Mouse (Mus musculus) natural killer cell, adult 2 months (primary cell): ENCODE data around the gene Ccdc184.

ENCODE experiments used
- DNase-seq, 2 experiments: peaks; one replicate each; pipeline ENCODE4 v3.0.0; 2022; ENCODE audit warnings: low spot score in 2 of 2

The Ccdc184 gene

DNA sequence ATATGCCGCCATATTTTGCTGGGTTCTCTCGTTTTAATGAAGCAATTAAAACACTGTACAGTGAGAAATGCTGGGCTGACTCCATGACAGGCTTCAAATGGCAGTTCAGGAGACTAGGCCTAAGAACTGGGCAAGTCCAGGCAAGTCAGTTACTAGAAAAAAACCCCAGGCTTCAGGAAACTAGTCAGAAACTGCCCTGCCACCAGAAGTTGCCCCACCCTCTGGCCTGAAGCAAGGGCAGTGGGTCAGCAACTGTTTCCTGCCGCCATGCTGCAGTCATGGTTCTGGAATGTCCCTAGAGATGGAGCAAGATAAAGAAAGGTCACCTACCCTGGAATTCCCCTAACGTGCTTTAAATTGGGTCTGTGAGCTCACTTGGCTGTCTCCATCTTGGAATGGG, 11.0 kb upstream of the Ccdc184 start:
- peak in 1 of 2 experiments; percentile 30 for DNase-seq

DNA sequence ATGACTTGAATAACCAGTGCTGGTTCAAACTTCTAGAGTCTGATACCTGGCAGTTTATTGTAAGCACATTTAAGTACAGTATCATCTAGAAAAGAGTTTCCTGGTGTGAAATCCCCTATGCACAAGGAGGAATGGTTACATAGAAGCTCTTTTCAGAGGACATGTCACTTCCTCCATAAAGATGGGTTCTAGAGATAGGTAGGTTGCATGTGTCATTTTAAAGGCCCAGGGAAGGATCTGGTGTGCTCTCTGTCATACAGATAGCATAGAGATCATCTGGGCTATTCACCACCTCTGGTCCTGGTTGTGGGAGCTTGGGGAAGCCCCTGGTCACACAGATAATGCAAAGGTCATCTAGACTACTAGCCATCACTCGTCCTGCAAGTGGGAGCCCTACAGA, 9.7 kb upstream of the Ccdc184 start:
- DNase-seq, result no peak

DNA sequence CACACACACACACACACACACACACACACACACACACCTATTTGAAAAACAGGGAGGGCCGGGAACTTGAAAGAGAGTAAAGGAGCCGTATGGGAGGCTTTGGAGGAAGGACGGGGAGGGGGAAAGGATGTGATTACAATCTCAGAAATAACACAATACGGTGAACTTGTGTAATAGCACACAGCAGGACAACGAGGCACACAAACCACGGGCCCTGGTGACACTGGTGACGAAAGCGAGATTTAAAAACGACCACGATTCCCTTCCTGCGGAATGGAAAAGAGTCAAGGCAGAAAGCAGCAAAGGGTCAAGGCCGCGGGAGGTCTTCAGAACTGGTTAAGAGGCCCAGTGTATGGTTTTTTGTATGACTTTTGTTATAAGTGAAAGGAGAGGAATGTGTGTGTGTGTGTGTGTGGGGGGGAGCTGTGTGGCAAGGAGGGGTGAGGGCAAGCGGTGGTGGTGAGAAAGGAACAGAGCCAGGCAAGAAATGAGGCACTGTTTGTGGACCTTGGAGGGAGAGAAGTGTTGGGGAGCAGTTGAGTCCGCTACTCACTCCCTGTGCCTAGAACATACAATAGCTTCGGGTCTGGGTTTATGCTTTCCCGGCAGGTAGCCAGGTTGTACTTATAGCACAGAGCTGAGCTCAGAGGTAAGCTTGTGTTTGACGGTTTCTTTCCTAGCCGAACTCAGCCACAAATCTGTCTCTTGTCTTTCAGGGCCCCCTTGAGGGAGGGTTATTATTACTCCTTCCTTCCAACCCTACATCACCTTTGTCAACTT, 5.7 kb upstream of the Ccdc184 start:
- DNase-seq, result no peak

DNA sequence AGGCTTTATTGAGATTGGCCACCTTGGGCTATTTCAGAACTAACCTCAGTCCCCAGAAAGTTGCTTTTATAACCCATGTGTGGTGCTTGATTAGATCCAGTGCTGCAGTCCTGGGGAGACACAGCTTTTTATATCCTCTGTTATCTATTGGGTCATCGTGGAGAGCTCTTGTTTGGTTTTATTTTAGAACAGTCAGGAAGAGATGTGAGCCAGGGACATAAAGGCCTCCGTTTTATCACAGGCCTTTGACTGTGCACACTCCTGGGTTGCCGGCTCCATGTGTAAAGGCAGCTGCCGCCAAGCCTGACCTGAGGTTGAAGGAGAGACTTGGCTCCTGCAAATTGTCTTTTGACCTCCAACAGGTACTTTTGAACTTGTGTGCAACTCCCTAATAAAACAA, 4.4 kb upstream of the Ccdc184 start:
- no peak for DNase-seq

DNA sequence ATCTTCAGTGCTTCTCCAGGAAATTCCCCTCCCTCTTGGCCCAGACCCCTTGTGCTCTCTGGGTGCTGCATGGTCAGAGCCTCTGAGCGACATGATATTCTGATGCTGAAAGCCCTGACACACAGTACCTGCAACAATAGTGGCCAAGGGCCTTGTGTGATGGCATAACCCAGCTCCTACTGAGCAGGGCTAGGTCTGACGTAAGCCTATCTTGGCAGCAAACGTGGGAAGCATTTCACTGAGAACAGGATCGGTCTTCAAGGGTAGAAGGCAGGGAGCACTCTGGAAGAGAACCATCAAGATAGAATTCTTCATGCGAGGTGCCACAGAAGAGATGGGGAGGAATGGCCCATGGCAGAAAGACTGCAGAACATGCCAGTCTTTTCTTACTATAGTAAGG, 1.4 kb upstream of the Ccdc184 start, which contains the start of gene Asb8:
Asb8 (minus strand) TSS at position 101 of the 400 bp plus-strand sequence.
- no peak for DNase-seq

DNA sequence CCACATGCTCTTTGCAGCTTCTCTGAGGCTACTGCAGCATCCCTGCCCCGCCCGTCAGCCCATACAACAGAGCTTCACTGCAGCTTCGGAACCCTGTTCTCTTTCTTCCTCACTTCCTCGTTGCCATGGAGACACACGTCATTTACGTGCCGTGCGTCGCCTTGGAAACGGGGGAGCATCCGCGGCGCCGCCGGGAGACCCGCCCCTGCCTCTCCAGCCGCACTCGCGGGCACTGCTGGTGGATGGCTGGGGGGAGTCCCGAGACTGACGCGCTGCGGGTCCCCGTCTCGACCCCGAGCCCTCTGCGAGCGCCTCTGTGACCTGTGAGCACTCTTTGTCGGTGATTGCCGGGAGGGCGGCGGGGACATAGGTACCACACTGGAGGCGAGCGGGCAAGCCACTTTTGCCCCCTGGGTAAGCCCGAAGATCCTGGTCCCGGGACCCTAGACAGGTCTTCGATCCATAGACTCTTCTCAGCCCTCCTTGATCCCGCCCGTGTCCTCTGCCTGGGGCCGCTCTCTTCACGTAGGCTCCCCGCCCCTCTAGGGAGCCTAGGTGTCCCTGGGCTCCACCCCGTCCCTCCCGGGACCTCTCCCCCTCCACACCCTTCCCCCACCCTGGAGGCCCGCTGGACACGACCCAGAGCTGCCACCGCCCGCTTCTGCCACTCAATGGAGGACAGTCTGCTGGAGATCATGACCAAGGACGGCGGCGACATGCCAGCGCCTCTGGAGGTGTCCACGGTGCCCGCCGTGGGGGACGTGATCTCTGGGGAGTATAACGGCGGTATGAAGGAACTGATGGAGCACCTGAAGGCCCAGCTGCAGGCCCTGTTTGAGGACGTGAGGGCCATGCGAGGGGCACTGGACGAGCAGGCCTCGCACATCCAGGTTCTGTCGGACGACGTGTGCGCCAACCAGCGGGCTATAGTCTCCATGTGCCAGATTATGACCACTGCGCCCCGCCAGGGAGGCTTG, 975 bp downstream of the Ccdc184 start:
- DNase-seq, result peak; percentile 70 to 76

DNA sequence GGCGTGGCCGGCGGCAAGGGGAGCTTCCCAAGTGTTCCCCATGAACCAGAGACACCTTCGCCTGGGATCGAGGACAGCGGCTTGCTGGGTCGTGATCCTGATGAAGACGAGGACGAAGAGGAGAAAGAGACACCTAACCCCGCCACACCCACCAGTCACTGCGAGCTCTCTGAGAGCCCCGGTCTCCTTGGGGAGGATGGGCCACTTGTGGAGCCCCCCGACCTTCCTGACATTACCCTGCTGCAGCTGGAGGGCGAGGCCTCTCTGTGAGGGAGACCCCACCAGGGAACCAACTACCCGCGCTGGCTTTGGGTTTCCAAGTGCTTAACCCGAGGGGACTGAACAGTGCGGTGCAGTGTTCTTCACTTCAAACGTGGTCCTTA, 1.7 kb downstream of the Ccdc184 start:
- DNase-seq, result no peak

DNA sequence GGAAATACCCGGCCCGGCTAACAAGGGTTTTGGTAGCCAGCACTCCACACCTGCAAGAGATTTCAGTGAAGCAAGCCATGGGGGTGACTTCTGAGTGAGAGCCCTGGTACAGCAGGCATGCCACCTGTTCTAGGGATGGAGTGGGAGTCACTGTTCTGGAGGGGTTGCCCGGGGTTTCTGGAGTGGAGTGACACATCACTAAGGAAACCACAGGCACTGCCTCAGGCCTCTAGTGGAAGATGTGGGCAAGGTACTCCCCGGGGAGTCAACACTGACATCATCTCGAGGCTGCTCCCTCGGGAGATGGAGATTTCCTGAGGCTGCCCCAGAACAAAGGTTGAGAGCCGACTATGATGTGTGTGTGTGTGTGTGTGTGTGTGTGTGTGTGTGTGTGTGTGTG, 3.4 kb downstream of the Ccdc184 start:
- no peak for DNase-seq

DNA sequence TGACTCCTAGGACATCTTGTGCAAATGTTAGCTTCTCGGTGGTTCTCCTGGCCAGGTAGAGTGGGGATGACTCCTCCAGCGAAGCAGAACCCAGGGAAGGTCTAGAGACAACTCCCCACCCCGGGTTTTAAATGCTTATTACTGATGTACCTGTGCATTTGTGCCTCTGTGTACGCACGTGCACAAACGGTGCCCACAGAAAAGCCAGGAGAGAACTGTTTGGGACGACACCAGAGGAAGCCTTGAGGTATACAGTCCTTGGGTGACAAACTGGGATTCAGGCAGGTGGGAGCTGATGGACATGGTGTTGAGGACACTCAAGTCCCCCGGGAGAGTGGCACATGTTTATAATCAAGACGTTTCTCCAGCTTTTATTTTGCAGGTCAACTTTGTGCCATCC, 4.0 kb downstream of the Ccdc184 start:
- DNase-seq, result no peak

DNA sequence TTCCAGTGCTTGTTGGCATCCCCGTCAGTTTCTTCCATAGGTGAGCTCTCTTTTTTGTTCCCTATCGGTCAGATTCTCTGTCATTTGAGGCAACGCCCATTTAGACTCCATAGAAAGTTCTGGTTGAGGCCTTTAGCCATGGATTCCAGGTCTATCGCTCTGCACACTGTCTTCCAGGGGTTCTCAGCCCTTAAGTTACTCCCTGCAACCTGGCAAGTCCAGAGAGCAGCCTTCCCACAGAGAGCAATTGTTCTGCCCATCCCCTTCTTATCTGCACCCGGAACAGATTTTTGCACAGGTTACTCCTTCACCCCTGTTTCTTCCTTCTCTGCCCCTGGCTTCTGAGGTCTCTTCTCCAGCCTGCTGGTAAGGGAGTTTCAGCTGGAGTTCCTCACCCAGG, 5.2 kb downstream of the Ccdc184 start:
- DNase-seq, result no peak

DNA sequence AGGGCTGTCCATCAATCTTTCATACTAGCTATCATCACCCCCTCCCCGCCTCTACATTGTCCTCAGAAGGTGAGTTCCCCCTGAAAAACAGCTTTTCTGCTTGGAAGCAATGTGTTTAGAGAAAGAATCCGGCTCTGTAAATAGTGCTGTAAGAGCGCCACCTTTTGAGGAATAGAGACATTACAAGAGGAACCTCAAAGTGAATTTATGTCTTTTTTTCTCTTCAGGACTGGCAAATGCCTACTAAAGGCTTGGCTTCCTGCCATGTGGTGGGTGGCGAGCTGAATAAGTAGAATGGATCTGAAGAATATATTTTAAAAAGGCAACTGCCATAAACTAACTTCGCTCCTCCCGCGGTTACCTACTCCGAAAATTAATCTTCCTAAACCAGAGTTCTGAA, 6.9 kb downstream of the Ccdc184 start:
- DNase-seq, result no peak

DNA sequence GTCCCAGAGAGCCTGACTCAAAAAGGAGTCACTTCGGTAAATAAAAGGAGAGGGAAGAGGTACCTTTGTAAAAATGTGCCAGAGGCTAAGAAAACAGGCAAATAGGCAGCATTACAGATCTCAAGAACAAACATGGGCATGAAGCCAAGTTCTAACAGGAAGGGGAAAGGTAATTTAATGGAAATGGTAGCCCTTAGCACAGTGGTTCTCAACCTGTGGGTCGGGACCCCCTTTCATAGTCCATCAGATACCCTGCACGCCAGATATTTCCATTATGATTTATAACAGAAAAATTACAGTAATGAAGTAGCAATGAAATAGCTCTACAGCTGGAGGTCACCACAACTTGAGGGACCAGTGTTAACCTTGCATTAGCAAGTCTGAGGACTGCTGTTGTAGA, 10.4 kb downstream of the Ccdc184 start:
- DNase-seq, result no peak

DNA sequence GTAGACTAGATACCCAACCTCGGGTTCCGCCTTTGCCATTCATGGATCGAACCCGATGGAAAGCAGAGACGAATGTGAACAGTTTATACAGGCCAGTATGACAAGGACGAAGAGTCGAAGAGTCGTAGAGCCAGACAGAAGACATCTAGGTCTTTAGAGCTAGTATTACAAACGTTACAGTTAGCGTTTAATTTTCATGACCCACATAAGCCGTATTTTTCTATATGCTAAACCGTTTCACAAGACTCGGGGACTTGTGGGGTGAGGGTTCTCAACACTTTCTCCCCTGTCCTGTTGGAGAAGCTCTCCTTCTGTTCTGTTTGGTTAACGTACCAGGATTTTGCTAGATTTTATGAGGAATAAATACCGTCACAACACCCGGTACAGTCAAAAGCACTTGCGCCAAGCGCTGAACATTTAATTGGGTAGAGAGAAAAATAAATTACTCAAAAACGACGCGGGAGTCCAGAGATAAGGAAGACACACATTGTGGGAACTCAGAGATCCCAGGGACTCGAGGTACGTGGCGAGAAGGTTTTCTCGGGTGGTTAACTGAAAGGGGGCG, 13.7 kb downstream of the Ccdc184 start:
- DNase-seq, result no peak

DNA sequence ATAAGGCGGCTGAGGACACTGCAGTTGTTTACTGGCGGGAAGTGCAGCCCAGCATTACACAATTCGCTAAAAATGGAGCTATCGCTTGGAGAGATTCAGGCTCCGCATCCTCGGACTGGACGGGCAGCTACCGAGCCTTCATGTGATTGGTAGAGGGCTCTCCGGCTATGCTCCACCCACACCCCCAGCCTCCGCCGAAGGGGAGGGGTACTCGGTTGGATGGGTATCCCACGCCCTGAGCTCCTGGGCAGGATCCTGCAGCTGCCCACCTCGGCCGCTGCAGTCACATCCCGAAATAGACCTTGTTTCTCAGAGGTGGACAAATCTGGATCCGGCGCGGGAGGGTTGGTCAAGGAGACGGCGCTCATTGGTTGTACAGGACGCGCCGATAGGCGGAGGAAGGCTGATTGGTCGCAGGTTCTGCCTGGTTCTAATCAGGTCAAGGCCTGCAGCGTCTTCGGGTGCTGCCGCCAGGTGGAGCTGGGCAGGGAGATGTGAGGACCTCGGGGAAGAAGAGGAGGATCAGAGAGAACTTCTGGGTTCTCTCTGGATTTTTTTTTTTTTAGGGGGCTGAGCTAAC, 14.3 kb downstream of the Ccdc184 start:
- peak; percentile 54 to 77 for DNase-seq

DNA sequence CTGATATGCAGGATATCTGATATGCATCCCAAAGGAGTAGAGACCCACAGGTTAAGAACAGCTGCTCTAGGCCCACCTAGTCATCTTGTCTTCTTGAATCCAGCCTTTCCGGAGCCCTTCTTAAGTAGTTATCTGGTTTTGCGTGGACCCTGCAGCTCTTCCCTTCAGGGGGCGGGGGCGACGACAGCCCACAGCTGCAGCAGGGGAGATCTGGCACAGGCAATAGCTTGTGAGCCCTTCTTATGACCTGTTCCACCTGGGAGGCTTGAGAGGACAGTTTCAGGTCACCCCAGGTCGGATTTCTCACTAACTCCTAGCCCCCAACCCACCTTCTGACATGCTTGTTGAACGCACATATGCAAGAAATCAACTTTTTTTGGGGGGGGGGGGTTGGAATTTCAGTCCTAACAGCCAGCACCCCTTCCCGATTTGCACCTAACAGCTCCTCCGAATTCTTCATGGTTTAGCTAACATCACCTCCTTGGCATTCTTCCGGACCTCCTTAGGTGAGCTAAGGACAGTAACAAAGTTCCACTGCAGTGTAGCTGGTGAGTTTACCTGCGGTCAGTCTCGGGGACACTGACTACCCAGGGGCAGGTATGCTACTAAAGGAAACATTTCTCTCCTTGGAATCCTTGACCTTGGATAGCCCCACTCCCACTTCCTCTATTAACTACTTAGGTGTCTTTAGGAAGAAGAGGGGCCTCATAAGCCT, 15.1 kb downstream of the Ccdc184 start:
- no peak for DNase-seq

DNA sequence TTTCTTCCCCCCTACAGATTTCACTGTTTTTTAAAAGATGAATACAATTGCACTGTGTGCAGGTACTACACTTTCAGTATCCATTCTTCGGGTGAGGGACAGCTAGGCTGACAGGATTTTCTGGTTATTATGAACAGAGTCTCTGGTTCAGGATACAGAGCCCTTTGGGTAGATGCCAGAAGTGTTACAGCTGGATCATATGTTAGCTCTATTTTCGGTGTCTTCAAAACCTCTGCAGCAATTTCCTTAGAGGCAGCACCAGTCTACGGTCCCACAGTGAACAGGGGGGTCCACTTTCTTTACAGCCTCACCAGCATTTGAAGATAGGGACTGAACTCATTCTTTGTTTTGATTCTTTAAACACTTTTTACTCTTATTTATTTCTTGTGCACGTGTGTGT, 17.5 kb downstream of the Ccdc184 start:
- DNase-seq, result no peak

DNA sequence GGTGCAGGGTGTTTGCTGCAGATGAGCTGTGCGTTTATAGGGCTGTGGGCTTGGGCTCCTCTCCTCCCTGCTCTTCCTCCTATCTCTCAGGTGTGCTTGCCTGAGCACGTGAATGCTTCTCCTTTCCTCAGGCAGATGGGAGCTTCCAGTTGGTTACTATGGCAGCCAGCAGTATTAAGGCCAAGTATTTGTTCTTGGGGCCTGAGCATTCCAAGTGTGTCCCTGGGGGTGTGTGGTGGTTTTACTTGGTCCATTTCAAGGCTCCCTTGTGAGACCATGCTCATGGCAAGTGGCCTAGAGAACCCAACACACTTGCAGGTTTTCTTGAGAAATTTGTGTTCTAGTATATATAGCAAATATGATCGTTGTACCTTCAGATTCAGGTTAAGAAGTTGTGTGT, 28.5 kb downstream of the Ccdc184 start, which contains the start of gene Olfr288:
Olfr288 (minus strand) TSS at position 101 of the 400 bp plus-strand sequence.
- DNase-seq, result no peak

DNA sequence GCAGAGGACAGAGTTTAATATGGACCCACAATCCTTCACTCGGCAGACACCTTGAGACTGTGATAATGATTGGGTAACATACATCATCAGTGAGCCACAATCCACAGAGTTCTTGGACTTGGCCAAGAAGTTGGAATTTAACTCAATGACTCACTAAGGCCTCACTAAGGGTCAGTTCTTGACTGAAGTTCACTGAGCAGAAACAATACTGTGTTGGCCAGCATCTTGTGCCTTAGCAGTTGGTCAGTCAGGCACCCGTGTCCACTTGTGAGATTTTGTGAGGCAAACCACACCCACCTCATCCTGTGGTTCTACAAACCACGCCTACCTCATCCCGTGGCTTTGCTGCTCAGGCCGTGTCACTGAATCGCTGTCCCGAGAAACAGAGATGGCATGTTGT, 42.7 kb downstream of the Ccdc184 start:
- DNase-seq, result no peak

DNA sequence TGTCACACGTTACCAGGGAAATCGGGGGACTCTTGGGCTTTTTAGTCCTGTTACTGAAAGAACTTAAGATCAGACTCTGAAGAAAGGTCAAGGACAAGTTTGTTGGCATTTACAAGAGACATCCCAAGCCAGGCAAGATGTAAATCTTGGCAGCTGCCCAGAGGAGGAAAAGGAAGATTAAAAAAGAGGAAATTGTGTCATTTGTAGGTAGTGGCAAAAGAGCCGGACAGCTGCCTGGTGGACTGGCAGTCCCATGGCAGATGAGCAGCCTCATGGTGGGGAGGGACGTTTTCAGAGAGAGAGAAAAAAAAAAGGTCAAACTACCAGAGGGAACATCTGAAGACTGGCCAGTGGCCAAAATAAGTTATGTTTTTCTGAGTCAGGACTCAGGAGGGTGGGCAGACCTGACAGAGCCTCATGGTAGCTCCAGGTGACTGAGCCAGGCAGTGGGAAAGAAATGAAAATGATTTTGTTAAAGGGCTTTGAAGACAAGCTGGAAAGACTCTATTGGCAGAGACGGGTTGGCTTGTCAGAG, 46.4 kb downstream of the Ccdc184 start:
- DNase-seq, result no peak

DNA sequence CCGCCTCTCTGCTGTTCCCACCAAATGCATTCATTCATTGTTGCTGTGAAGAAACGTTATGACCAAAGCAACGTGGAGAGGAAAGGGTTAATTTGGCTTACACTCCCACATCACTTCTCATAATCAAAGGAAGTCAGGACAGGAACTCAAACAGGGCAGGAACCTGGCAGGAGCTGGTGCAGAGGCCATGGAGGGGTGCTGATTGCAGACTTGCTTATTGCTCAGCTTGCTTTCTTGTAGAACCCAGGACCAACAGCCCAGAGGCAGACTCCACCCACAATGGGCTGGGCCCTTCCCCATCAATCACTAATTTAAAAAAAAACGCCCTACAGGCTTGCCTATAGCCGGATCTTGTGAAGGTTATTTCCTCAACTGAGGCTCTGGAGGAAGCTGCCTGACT, 47.2 kb downstream of the Ccdc184 start:
- DNase-seq, result no peak
